Mouse (Mus musculus): ENCODE measurements around the gene Adam12. TPM values are rescaled to one million over a fixed set of nuclear protein-coding genes. Genes with fewer than 3 reads are reported as not detected.

The Adam12 gene
- polyA plus RNA-seq, 1 experiment: 1.8 TPM

DNA sequence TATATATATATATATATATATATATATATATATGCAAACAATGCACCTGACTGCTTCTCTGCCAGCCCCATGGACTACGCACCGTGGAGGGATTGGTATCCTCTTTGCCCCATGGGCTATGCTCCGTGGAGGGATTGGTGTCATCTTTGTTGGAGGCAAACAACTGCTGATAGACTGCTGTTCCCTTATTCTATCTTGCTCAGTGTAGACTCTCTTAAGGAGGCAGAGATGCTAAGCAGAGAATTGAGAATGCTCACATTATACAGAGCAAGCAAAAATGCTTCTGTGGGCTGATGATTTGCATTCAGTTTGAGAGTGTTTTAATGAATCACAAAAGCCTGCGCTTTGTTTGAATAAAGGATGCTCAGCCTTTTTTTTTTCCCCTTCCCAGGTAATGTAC is 368.3 kb downstream of the Adam12 start:
- WGBS: 89% methylated on average over 4 of the region's 4 CpGs
- Histone ChIP-seq H3K4me1 (ENCODE audit: control insufficient read depth, insufficient read depth, low read length) (no peaks in the 10 kb centered on the region), H3K27ac (ENCODE audit: control insufficient read depth, insufficient read depth, low read depth, low read length, poor library complexity) (no peak overlapping the region), H3K4me3 (replicated peaks; ENCODE audit: control insufficient read depth, low read depth, low read length) (no peak overlapping the region)
- TF ChIP-seq CTCF (IDR thresholded peaks at IDR 0.05; ENCODE audit: control insufficient read depth, insufficient read depth, low read length) (no peak), POLR2A (IDR thresholded peaks at IDR 0.05; ENCODE audit: borderline replicate concordance, control insufficient read depth, low read depth, low read length) (no peak)

DNA sequence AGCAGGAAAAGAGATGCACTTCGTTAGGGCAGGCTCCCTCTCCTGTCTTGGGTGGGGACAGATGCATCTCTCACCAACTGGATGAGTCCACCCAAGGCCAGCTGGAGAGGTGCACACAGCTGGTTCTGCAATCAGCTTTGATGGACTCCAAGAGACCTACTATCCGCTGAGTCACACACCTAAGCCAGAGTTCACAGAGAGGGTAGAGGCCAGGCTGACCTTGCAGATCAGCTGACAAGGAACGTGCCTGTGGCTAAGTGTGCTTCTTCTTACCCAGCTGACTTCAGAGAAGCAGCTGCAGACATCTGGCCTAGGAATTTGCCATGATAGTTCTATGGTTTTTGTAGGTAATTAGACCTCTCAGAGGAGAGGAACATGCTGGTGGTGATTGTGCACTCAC is 368.8 kb downstream of the Adam12 start:
- Histone ChIP-seq H3K27ac (ENCODE audit: control insufficient read depth, insufficient read depth, low read depth, low read length, poor library complexity) (no peak overlapping the region), H3K4me1 (ENCODE audit: control insufficient read depth, insufficient read depth, low read length) (no peaks in the 10 kb centered on the region), H3K4me3 (replicated peaks; ENCODE audit: control insufficient read depth, low read depth, low read length) (no peak overlapping the region)
- TF ChIP-seq CTCF (IDR thresholded peaks at IDR 0.05; ENCODE audit: control insufficient read depth, insufficient read depth, low read length) (no peak), POLR2A (IDR thresholded peaks at IDR 0.05; ENCODE audit: borderline replicate concordance, control insufficient read depth, low read depth, low read length) (no peak)
- WGBS: 82% methylated on average over 3 of the region's 3 CpGs

DNA sequence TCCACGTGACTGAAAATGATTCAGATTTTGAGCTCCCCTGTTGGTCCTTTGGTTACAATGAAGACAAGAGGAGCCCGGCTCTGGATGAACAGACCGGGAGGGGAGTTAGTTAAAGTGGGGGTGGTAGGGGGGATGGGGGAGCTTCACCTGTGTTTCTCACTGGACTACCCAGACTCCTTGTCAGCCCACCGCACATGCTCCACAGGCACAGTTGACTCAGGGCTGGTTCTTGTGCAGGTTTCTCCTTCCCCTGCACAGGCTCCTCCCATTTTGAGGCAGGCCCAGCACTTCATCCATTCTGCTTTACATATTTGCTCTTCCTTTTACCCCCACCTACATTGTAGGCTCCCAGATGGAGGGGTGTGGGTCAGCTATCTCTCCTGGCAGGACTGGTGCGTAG is 369.2 kb downstream of the Adam12 start:
- TF ChIP-seq POLR2A (IDR thresholded peaks at IDR 0.05; ENCODE audit: borderline replicate concordance, control insufficient read depth, low read depth, low read length): no peak
- TF ChIP-seq CTCF (IDR thresholded peaks at IDR 0.05; ENCODE audit: control insufficient read depth, insufficient read depth, low read length): no peak
- no peaks in the 10 kb centered on the region for H3K4me1 ChIP-seq (ENCODE audit: control insufficient read depth, insufficient read depth, low read length)
- no peak overlapping the region for H3K27ac ChIP-seq (ENCODE audit: control insufficient read depth, insufficient read depth, low read depth, low read length, poor library complexity)
- no peak overlapping the region for H3K4me3 ChIP-seq (replicated peaks; ENCODE audit: control insufficient read depth, low read depth, low read length)
- 88% methylated on average over 5 of the region's 5 CpGs for WGBS

DNA sequence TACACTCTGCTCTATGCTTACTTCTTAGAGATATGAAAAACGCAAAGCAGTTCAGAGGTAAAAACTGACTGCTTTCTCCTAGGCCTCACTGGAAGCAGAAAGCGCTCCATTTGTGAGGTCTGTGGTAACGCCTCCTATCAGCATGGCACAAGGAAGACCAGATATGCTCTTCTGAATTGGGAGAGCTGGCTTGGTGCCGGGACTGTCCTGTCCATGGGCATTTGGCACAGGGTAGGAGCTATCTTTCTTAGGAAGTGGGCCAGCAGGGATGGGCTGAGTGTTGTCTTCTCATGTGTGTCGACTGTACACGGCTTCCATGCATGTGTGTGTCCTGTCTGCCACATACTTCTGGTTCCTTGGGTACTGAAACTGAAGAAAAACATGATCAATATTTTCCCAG is 369.7 kb downstream of the Adam12 start:
- no peaks in the 10 kb centered on the region for H3K4me1 ChIP-seq (ENCODE audit: control insufficient read depth, insufficient read depth, low read length)
- no peak for TF ChIP-seq POLR2A (IDR thresholded peaks at IDR 0.05; ENCODE audit: borderline replicate concordance, control insufficient read depth, low read depth, low read length)
- WGBS: 85% methylated on average over 6 of the region's 6 CpGs
- H3K4me3 ChIP-seq (replicated peaks; ENCODE audit: control insufficient read depth, low read depth, low read length): no peak overlapping the region
- H3K27ac ChIP-seq (ENCODE audit: control insufficient read depth, insufficient read depth, low read depth, low read length, poor library complexity): no peak overlapping the region

DNA sequence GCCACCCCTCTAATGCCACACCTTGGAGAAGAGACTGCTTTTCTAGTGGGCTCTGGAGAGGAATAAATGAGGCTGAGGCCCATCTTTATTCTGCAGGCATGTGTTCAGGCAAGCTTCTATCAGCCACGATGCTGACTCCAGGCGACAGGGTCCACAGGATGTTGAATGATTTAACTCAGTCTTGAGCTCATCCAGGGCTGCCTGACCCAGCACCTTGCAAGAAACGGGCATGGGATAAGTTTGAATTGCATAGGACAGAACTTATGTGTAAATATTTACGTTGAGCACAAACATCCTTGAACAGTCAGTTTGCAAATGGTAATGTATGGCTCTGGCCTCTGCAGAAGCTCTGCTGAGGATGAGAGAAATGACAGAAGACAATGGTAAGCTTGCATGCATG is 372.4 kb downstream of the Adam12 start:
- Histone ChIP-seq H3K4me3 (replicated peaks; ENCODE audit: control insufficient read depth, low read depth, low read length) (no peak overlapping the region), H3K4me1 (ENCODE audit: control insufficient read depth, insufficient read depth, low read length) (no peaks in the 10 kb centered on the region), H3K27ac (ENCODE audit: control insufficient read depth, insufficient read depth, low read depth, low read length, poor library complexity) (no peak overlapping the region)
- TF ChIP-seq POLR2A (IDR thresholded peaks at IDR 0.05; ENCODE audit: borderline replicate concordance, control insufficient read depth, low read depth, low read length): no peak
- TF ChIP-seq CTCF (IDR thresholded peaks at IDR 0.05; ENCODE audit: control insufficient read depth, insufficient read depth, low read length): no peak
- 56% methylated on average over 4 of the region's 4 CpGs for WGBS

DNA sequence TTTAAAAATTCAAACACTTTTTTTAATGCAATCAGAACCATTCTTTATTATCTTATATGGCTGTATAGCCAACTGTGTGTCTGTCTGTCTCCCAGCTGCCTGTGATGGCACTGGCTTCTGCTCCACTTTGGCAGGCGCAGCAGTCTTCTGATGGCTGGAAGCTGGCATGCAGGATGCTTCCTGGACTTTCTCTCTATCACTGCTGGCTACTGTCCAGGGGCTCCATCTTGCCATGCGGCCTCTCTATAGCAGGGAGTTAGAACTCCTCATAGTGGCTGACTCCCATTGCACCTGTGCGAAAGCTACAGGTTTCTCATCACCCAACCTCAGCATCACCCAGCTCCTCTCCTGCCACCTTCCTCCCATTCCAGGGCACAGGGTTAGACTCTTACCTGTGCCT is 373.4 kb downstream of the Adam12 start:
- Histone ChIP-seq H3K4me3 (replicated peaks; ENCODE audit: control insufficient read depth, low read depth, low read length) (no peak overlapping the region), H3K4me1 (ENCODE audit: control insufficient read depth, insufficient read depth, low read length) (no peaks in the 10 kb centered on the region), H3K27ac (ENCODE audit: control insufficient read depth, insufficient read depth, low read depth, low read length, poor library complexity) (no peak overlapping the region)
- WGBS: 72% methylated on average over 3 of the region's 3 CpGs
- TF ChIP-seq CTCF (IDR thresholded peaks at IDR 0.05; ENCODE audit: control insufficient read depth, insufficient read depth, low read length) (no peak), POLR2A (IDR thresholded peaks at IDR 0.05; ENCODE audit: borderline replicate concordance, control insufficient read depth, low read depth, low read length) (no peak)

DNA sequence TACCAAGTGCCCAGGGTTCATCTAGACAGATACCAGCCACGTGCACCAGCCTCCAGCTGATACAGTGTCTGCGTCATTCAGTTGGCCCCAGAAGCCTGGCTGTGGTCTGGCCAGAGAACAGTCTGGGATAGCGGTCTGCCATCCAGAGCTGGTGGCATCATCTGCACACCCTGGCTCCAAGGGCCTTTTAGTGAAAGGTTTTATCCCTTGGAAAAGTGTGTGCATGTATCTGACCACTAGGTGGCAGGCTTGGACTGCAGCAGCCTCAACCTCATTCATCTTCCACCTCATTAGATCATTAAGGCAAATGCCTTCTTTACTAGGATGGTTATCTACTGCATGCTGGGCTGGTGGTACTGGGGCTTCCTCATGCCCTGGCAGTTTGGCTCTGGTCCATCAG is 375.7 kb downstream of the Adam12 start:
- H3K4me1 ChIP-seq (ENCODE audit: control insufficient read depth, insufficient read depth, low read length): no peaks in the 10 kb centered on the region
- peak; percentile 77 for TF ChIP-seq CTCF (IDR thresholded peaks at IDR 0.05; ENCODE audit: control insufficient read depth, insufficient read depth, low read length)
- no peak for TF ChIP-seq POLR2A (IDR thresholded peaks at IDR 0.05; ENCODE audit: borderline replicate concordance, control insufficient read depth, low read depth, low read length)
- WGBS: 14% methylated on average over 3 of the region's 3 CpGs
- no peak overlapping the region for H3K27ac ChIP-seq (ENCODE audit: control insufficient read depth, insufficient read depth, low read depth, low read length, poor library complexity)
- H3K4me3 ChIP-seq (replicated peaks; ENCODE audit: control insufficient read depth, low read depth, low read length): no peak overlapping the region

DNA sequence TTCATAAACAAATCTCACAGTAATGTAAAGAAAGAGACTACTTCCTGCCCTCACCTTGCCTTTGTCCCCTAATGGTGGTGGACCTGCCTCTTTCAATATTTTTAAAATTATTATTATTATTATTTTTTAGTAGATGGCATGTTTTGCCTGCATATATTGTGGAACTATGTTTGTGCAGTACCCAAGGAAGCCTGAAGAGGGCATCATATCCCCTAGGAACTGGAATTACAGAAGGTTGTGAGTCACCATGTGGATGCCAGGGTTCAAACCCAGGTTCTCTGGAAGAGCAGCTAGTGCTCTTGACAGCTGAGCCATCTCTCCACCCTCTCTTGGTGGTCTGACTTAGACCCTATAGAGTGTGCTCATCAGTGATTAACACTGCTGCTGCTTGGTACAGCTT is 381.2 kb downstream of the Adam12 start:
- H3K4me1 ChIP-seq (ENCODE audit: control insufficient read depth, insufficient read depth, low read length): no peaks in the 10 kb centered on the region
- H3K27ac ChIP-seq (ENCODE audit: control insufficient read depth, insufficient read depth, low read depth, low read length, poor library complexity): no peak overlapping the region
- no peak overlapping the region for H3K4me3 ChIP-seq (replicated peaks; ENCODE audit: control insufficient read depth, low read depth, low read length)
- TF ChIP-seq CTCF (IDR thresholded peaks at IDR 0.05; ENCODE audit: control insufficient read depth, insufficient read depth, low read length) (no peak), POLR2A (IDR thresholded peaks at IDR 0.05; ENCODE audit: borderline replicate concordance, control insufficient read depth, low read depth, low read length) (no peak)

DNA sequence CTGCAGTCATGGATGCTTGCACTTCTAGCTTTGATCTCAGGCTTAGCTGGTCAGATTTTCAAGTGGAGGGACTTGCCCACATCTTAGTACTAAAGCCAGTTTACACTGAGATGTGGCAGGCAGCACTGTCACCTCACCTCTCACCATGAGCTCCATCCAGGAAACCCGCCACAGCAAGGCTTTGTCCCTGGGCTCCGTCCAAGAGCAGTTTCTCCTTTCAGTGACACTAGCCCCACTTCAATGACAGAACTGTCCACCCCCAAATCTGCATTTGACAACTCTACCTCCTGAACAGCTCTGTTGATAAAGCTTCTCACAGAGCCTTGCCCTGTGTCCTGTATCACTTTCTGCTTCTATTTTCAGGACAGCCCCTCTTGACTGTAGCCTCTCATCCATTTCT is 383.8 kb downstream of the Adam12 start:
- H3K4me3 ChIP-seq (replicated peaks; ENCODE audit: control insufficient read depth, low read depth, low read length): no peak overlapping the region
- 73% methylated on average over 2 of the region's 2 CpGs for WGBS
- H3K4me1 ChIP-seq (ENCODE audit: control insufficient read depth, insufficient read depth, low read length): no peaks in the 10 kb centered on the region
- no peak for TF ChIP-seq CTCF (IDR thresholded peaks at IDR 0.05; ENCODE audit: control insufficient read depth, insufficient read depth, low read length)
- TF ChIP-seq POLR2A (IDR thresholded peaks at IDR 0.05; ENCODE audit: borderline replicate concordance, control insufficient read depth, low read depth, low read length): no peak
- H3K27ac ChIP-seq (ENCODE audit: control insufficient read depth, insufficient read depth, low read depth, low read length, poor library complexity): no peak overlapping the region

Measured in bone marrow, adult 2 months (tissue).